Mouse (Mus musculus) neural tube, embryonic 12.5 days (tissue): ENCODE results near the gene Tpd52l2. TPM values are rescaled to one million over a fixed set of nuclear protein-coding genes. Genes with fewer than 3 reads are reported as not detected.
A peak's percentile ranks its signal among the peaks of the same experiment; 100 is the strongest.
"Not testable (repeated sequence)": the region's sequence is repeated elsewhere in the genome, so short reads cannot be mapped to it uniquely, and the experiment has no call there.

Experiments used
- ATAC-seq: fragments of 200-750 bp; cut with Nextera tagmentation; 2 replicates; pipeline ENCODE4 v1.8.0; 2017; ENCODE audit warnings: low read depth, mild to moderate bottlenecking, moderate TSS enrichment, moderate library complexity; ENCODE audit not compliant: low FRiP score
- H3K27ac ChIP-seq: fragments of 300-500 bp; sonication (generic); 2 replicates; pipeline ENCODE4 v1.5.1; 2016
- H3K27me3 ChIP-seq: fragments of 300-500 bp; sonication (generic); replicated peaks from 2 replicates; pipeline ENCODE4 v1.6.1; 2016; ENCODE audit warnings: mild to moderate bottlenecking
- H3K36me3 ChIP-seq: fragments of 300-500 bp; sonication (generic); 2 replicates; pipeline ENCODE4 v1.6.1; 2016; ENCODE audit warnings: mild to moderate bottlenecking
- H3K4me1 ChIP-seq: fragments of 300-500 bp; sonication (generic); 2 replicates; pipeline ENCODE4 v1.6.1; 2016
- H3K4me2 ChIP-seq: fragments of 300-500 bp; sonication (generic); replicated peaks from 2 replicates; pipeline ENCODE4 v1.6.1; 2016; ENCODE audit warnings: mild to moderate bottlenecking
- H3K4me3 ChIP-seq: fragments of 300-500 bp; sonication (generic); 2 replicates; pipeline ENCODE4 v1.5.1; 2016
- H3K9ac ChIP-seq: fragments of 300-500 bp; sonication (generic); 2 replicates; pipeline ENCODE4 v1.6.1; 2016; ENCODE audit warnings: mild to moderate bottlenecking
- H3K9me3 ChIP-seq: fragments of 300-500 bp; sonication (generic); 2 replicates; pipeline ENCODE4 v1.6.1; 2016; ENCODE audit warnings: mild to moderate bottlenecking
- WGBS: fragments of 180-500 bp; shearing (Covaris S2); methylation state at CpG from one replicate; pipeline ENCODE4 v1.1.7; 2016; 5-methylcytosine and 5-hydroxymethylcytosine counted together
- polyA plus RNA-seq: library from polyadenylated mRNA; unstranded; fragments of >200 nt; fragmentation: Nextera tagmentation; extraction: Ambion mirVana; gene quantifications from 2 replicates; pipeline ENCODE4 v1.2.1, GENCODE M21; 2016

The Tpd52l2 gene
- polyA plus RNA-seq, 1 experiment from 2014 or later: 127 TPM

DNA sequence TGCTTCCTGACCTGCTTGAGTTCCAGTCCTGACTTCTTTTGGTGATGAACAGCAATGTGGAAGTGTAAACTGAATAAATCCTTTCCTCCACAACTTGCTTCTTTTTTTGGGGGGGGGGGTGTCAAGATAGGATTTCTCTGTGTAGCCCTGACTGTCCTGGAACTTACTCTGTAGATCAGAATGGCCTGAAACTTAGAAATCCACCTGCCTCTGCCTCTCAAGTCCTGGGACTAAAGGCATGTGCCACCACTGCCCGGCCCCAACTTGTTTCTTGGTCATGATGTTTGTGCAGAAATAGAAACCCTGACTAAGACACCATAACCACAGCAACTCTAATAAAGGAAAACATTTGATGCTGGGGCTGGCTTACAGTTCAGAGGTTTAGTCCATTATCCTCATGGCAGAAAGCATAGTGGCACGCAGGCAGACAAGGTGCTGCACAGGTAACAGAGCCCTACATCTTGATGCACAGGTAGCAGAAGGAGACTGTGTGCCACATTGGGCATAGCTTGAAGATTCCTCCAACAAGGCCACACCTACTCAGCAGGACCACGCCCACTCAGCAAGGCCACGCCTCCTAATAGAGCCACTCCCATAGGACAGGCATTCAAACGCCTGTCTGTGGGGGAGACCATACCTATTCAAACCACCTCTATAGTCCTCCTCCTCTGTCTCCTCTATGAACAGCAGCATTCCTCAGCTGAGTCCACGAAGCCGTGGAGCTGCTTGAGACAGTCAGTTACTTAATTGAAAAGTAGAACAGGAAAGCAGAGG is 5.3 kb upstream of the Tpd52l2 start:
- H3K27ac ChIP-seq: no peak overlapping the region
- WGBS: 24% methylated on average over 7 of the region's 7 CpGs
- ATAC-seq: no peak
- no peak overlapping the region for H3K4me2 ChIP-seq
- no peaks in the 10 kb centered on the region; the same call in 1 of the 2 replicates for H3K27me3 ChIP-seq
- H3K4me3 ChIP-seq: no peak overlapping the region
- no peaks in the 10 kb centered on the region for H3K36me3 ChIP-seq
- H3K9me3 ChIP-seq: no peaks in the 10 kb centered on the region
- no peak overlapping the region for H3K9ac ChIP-seq
- H3K4me1 ChIP-seq: peaks cover 14% of the 10 kb centered on the region

DNA sequence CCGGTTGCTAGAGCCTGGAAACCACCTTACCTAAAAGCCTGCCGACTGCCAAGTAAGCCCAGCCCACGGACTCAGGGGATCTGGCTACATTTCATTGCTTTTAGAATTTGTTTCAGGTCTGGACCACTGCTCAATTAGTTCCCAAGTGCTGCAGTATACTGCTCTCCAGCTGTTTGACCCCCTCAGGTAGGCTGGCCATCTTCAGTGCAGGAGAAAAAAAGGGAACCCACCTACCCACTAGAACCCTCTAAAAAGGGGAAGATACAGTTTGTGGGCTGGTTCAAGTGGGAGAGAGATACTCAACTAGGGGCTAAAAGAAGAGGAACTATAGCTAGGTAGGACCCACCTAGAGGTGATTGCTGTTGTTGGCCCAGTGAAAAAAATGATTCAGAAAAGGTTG is 4.7 kb upstream of the Tpd52l2 start:
- Histone ChIP-seq H3K4me3 (no peak overlapping the region), H3K27ac (no peak overlapping the region), H3K36me3 (no peaks in the 10 kb centered on the region), H3K9ac (no peak overlapping the region), H3K27me3 (no peaks in the 10 kb centered on the region; the same call in 1 of the 2 replicates), H3K4me2 (no peak overlapping the region), H3K4me1 (peaks cover 8% of the 10 kb centered on the region), H3K9me3 (no peaks in the 10 kb centered on the region)
- WGBS: 55% methylated on average over 3 of the region's 3 CpGs
- ATAC-seq: no peak

DNA sequence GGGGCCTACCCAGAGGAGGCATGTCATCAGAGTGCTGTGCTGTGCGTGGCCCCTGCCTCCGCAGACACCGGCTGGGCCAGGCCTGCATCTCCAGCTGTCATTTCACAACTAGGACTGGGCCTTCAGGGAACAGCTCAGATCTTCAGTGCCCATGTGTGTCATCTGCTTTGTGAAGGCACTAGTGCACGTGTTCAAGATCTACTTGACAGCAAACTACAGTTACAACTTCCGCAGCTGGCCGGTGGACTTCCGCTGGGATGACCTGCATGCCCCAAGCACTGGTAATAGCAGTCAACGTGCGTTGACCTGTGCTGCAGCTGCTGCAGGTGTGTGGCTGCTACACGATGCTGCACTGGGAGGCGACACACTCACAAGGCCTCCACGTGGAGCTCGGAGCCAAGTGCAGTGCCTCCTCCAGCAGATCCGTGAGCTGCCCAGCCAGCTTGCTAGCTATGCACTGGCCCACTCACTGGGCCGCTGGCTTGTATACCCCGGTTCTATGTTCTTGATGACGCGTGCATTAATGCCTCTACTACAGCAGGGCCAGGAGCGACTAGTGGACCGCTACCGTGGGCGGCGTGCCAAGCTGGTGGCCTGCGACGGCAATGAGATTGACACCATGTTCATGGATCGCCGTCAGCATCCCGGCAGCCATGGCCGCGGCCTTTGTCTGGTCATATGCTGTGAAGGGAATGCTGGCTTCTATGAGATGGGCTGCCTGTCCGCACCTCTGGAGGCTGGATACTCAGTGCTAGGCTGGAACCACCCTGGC is 3.6 kb upstream of the Tpd52l2 start, which contains the start of gene Abhd16b:
TSS of gene Abhd16b (plus strand) at position 51 of the 772 bp plus-strand sequence.
- 84% methylated on average over 31 of the region's 31 CpGs for WGBS
- Histone ChIP-seq H3K9ac (no peak within 1 kb of the TSS), H3K27me3 (no peaks in the 10 kb centered on the region; the same call in 1 of the 2 replicates), H3K4me3 (no peak within 1 kb of the TSS), H3K4me1 (peaks cover 7% of the 10 kb centered on the region), H3K9me3 (no peaks in the 10 kb centered on the region), H3K4me2 (no peak within 1 kb of the TSS), H3K27ac (no peak within 1 kb of the TSS), H3K36me3 (no peaks in the 10 kb centered on the region)
- ATAC-seq: no peak

DNA sequence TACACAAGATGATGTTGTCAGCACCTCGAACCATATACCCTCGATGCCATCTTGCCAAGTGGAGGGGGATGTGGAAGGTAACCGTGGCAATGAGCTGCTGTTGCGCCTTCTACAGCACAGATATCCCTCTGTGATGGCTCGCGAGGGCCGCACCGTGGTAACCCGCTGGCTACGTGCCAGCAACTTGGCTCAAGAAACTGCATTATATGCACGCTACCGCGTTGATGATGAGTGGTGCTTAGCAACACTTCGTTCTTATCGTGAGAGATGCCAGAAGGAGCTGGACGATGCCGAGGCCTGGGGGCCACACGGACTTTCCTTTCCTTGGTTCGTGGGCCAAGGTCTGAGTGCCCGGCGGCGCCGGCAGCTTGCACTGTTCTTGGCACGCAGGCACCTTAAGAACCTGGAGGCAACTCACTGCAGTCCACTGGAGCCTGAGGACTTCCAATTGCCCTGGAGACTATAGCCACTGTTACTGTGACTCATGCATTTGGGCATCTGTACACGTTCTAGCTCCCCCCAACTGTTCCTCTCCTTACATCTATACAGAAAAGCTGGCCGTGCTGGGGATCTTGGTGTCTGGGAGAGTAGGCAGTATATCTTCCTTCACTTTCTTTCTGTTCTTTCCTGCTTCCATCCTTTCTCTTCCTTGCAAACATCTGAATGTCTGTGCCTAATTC is 2.5 kb upstream of the Tpd52l2 start:
- Histone ChIP-seq H3K27me3 (no peaks in the 10 kb centered on the region; the same call in 1 of the 2 replicates), H3K4me3 (no peak overlapping the region), H3K36me3 (no peaks in the 10 kb centered on the region; the same call in 1 of the 2 replicates), H3K4me2 (no peak overlapping the region), H3K9me3 (no peaks in the 10 kb centered on the region), H3K4me1 (peaks cover 7% of the 10 kb centered on the region), H3K27ac (no peak overlapping the region), H3K9ac (no peak overlapping the region)
- WGBS: 82% methylated on average over 26 of the region's 26 CpGs
- ATAC-seq: no peak

DNA sequence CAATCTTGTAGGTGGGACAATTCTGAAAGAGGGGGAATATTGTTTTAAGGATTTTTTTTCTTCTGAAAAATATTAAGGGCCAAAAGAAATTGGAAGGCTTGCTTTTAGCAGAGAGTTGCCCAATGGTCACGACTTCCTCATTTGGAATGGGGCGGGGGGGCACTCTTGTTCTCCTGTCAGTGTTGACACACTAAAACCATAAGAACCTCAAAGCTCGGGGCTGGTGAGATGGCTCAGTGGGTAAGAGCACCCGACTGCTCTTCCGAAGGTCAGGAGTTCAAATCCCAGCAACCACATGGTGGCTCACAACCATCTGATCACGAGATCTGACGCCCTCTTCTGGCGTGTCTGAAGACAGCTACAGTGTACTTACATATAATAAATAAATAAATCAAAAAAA is 1.1 kb upstream of the Tpd52l2 start:
- Histone ChIP-seq H3K36me3 (peaks cover 13% of the 10 kb centered on the region), H3K4me2 (peak overlapping the region; percentile 98)
- not testable (repeated sequence) for H3K9me3 ChIP-seq, H3K4me1 ChIP-seq, H3K27me3 ChIP-seq, H3K27ac ChIP-seq, ATAC-seq, H3K4me3 ChIP-seq, H3K9ac ChIP-seq
- 64% methylated on average over 8 of the region's 8 CpGs for WGBS

DNA sequence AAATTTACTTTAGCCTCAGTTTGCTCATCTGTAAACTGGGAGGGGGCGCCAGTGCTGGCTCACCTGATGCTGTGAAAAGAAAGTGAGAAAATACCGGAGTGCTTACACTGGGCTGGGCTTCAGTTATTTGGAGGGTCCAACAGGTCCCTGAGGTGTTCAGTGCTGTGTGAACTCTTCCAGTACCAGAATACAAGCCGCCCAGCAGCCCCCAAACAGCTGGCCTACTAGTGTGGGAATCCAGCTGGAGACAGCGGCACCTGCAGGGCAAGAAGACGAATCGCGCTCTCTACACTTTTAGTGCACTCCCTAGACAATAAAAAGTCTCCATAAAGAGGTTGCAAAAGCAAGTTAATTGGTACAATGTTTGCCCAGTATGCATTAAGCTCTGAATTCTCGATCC is 661 bp upstream of the Tpd52l2 start:
- H3K4me1 ChIP-seq: peaks cover 7% of the 10 kb centered on the region
- H3K9ac ChIP-seq: peak overlapping the region; percentile 64
- WGBS: 12% methylated on average over 8 of the region's 8 CpGs
- peaks cover 17% of the 10 kb centered on the region for H3K36me3 ChIP-seq
- H3K27me3 ChIP-seq: no peaks in the 10 kb centered on the region; the same call in 1 of the 2 replicates
- no peaks in the 10 kb centered on the region for H3K9me3 ChIP-seq
- no peak overlapping the region; the same call in 1 of the 2 replicates for H3K27ac ChIP-seq
- peak overlapping the region; percentile 98 for H3K4me2 ChIP-seq
- peak overlapping the region; percentile 89 for H3K4me3 ChIP-seq
- peak; percentile 64 for ATAC-seq

DNA sequence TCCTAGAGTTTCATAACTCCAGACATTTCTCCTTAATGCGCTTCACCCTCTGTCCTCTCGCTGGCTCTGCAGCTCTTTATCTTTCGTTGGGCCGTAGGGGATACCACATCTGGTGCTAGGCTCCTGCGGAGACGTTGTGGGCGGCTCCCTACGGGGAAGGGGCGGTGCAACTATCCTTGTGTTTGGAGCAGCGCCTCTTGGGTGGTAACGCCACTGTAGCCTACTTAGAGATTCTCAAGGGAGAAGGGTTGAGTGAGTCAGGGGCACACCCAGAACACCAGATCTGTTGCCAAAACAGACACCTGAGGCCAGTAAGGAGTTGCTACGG is 570 bp downstream of the Tpd52l2 start:
- peak overlapping the region; percentile 98 for H3K4me2 ChIP-seq
- WGBS: under 1% methylated on average over 12 of the region's 12 CpGs
- peak overlapping the region; percentile 90 for H3K9ac ChIP-seq
- H3K4me3 ChIP-seq: peak overlapping the region; percentile 89
- no peaks in the 10 kb centered on the region; the same call in 1 of the 2 replicates for H3K27me3 ChIP-seq
- peak overlapping the region; percentile 77 for H3K27ac ChIP-seq
- H3K36me3 ChIP-seq: peaks cover 28% of the 10 kb centered on the region
- H3K4me1 ChIP-seq: peaks cover 7% of the 10 kb centered on the region
- no peaks in the 10 kb centered on the region for H3K9me3 ChIP-seq
- ATAC-seq: peak; percentile 48

DNA sequence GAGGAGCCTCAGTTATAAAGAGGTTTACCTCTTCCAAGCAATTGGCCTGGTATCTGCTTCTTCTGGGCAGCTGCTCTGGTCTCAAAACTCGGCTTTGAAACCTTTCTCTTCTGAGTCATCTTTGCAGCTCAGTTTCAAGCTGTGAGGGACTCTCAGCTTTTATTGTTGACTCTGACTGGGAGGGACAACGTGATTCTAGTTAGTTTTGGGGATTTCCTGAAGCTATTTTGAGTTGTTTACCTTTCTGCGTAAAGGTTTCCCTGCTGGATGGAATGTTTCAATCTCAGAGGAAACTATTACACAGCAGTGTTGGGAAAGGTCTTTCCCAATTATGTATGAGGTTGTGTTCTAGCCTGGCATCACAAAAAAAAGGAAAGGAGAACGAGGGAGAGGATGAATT is 1.7 kb downstream of the Tpd52l2 start:
- H3K36me3 ChIP-seq: peaks cover 38% of the 10 kb centered on the region
- H3K4me1 ChIP-seq: peaks cover 7% of the 10 kb centered on the region
- peak overlapping the region; percentile 24; the same call in 1 of the 2 replicates for H3K4me2 ChIP-seq
- no peak overlapping the region for H3K4me3 ChIP-seq
- 81% methylated on average over 4 of the region's 4 CpGs for WGBS
- no peak for ATAC-seq
- H3K9me3 ChIP-seq: no peaks in the 10 kb centered on the region
- no peaks in the 10 kb centered on the region for H3K27me3 ChIP-seq
- no peak overlapping the region for H3K9ac ChIP-seq
- H3K27ac ChIP-seq: no peak overlapping the region

DNA sequence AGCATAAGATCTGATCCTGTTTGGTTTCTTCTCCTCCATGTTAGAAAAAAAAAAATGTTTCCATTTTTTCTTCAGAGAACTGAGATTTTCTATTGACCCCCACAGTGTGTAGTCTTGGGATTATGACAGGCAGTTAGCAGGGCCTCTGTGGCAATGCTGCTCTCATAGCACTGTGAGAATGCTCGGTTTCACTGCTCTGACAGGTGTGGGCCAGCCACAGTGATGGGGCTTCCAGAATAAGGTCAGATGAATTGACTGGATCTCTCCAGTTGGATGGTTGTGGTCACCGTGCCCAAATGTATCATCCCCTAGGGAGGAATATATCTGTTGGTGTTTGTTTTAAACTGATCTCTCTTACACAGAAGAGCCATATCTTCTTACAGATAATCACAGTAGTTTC is 12.2 kb downstream of the Tpd52l2 start:
- Histone ChIP-seq H3K4me3 (no peak overlapping the region), H3K27me3 (no peaks in the 10 kb centered on the region), H3K4me2 (no peak overlapping the region), H3K9me3 (no peaks in the 10 kb centered on the region), H3K27ac (no peak overlapping the region), H3K36me3 (peaks cover 73% of the 10 kb centered on the region), H3K4me1 (no peaks in the 10 kb centered on the region), H3K9ac (no peak overlapping the region)
- no peak for ATAC-seq
- 88% methylated on average over 2 of the region's 2 CpGs for WGBS

DNA sequence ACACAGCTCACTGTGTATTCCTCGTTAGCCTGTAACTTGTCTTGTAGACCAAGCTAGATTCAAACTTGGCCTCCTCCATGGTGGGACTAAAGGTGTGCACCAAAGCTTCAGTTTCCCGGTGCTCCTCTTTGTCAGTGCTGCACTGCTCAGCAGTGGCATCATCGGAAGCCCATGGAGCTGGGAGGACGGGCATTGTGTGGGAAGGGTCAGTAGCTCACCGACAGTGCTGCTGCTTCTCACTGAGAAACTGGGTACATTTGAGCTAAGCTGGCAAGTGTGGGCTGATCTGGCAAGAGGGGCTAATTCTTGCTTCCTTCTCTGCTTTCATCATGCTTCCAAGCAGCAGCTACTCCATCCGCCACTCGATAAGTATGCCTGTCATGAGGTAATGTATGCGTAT is 14.3 kb downstream of the Tpd52l2 start:
- H3K4me3 ChIP-seq: no peak overlapping the region
- H3K9ac ChIP-seq: no peak overlapping the region
- no peaks in the 10 kb centered on the region for H3K27me3 ChIP-seq
- WGBS: 94% methylated on average over 8 of the region's 8 CpGs
- H3K9me3 ChIP-seq: no peaks in the 10 kb centered on the region
- no peak for ATAC-seq
- no peak overlapping the region for H3K27ac ChIP-seq
- peaks cover 83% of the 10 kb centered on the region for H3K36me3 ChIP-seq
- no peak overlapping the region for H3K4me2 ChIP-seq
- H3K4me1 ChIP-seq: no peaks in the 10 kb centered on the region

DNA sequence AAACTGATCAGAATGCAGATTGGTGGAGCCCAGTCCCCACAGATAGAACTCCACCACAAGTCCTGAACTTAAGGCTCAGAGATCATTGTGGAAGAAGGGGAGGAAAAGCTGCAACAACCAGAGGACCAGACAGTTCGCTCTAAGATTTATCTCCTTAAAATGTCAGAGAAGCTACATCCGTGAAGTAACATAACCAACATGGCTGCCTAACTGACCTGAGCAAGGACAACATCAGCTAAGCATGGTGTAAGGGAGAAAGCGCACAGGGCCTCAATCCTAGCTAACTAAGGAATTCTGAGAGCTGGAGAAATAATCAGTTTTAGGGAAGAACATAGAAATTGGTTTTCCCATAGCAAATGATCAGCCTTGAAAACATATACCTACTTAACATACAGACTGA is 22.3 kb downstream of the Tpd52l2 start:
- WGBS: 77% methylated on average over 3 of the region's 3 CpGs
- peaks cover 24% of the 10 kb centered on the region for H3K4me1 ChIP-seq
- H3K27ac ChIP-seq: peak overlapping the region; percentile 98
- H3K9ac ChIP-seq: peak overlapping the region; percentile 92
- H3K9me3 ChIP-seq: no peaks in the 10 kb centered on the region
- peaks cover 29% of the 10 kb centered on the region for H3K36me3 ChIP-seq
- peak overlapping the region; percentile 96; the same call in 1 of the 2 replicates for H3K4me3 ChIP-seq
- H3K27me3 ChIP-seq: no peaks in the 10 kb centered on the region
- peak overlapping the region; percentile 62 for H3K4me2 ChIP-seq
- ATAC-seq: no peak
